Mouse (Mus musculus): Measurements from ENCODE around the gene Htr2b. TPM values are rescaled to one million over a fixed set of nuclear protein-coding genes. Genes with fewer than 3 reads are reported as not detected.

Htr2b gene
- polyA plus RNA-seq (2012; rRNA removed; ENCODE audit: low replicate concordance) = 0.94 and 1.7 TPM in 2 replicates

GRCm38 (mm10) chr1:86111779-86112178 lies at the start of gene Htr2b:
Gene Htr2b, minus strand, starts transcription at chr1:86111970.

DNA sequence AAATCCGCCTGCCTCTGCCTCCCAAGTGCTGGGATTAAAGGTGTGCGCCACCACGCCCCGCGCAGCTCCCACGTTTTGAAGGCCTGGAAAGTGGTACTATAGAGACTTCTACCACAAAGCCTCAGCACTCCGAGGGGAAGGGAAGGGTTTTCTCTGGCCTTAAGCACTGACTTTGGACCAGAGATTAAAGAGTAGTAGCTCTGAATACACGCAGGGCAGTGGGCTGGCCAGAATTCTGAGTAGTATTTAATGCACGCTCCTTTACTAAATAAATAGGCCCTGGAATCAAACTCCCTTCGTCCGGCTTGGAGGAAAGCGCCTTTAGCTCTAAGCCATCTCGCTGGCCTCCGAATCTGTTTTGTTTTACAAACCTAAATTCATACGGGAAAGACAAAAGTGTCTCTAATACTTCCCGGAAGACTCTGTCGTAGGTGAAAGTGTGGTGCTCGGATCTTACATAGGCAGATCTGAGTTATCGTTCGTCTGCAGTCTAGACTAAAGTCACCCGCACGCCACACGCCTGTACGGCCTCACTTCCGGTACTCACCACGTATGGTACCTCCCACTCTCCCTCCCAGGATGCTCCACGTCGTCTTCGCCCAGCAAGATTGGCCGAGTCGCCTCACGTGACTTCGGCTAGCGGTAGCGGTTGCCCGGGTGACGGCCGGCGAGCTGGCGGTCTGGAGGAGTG lies 42.5 kb upstream of the Htr2b start, which contains the start of gene Armc9:
Gene Armc9 (plus strand): TSS at position 648 of the 691 bp plus-strand sequence.

DNA sequence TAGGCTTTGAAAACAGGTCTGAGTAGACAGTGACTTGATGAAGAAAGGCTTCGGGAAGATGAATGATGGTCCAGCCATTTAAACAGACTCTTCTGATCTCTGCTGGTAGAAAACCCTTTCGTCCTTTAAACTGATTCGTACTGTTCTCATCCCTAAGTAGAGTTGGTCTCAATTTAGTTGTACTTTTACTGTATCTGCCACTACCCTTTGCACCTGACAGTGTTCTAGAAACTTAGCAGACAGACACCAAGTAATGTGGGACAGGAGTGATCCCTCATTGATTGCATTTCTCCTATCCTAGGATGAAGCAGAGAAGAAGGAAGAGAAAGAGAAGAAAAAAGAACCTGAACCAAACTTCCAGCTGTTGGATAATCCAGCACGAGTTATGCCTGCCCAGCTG lies 21.6 kb upstream of the Htr2b start, which contains the start of gene Gm21972:
Gene Gm21972 (plus strand): TSS at position 301 of the 400 bp plus-strand sequence.

DNA sequence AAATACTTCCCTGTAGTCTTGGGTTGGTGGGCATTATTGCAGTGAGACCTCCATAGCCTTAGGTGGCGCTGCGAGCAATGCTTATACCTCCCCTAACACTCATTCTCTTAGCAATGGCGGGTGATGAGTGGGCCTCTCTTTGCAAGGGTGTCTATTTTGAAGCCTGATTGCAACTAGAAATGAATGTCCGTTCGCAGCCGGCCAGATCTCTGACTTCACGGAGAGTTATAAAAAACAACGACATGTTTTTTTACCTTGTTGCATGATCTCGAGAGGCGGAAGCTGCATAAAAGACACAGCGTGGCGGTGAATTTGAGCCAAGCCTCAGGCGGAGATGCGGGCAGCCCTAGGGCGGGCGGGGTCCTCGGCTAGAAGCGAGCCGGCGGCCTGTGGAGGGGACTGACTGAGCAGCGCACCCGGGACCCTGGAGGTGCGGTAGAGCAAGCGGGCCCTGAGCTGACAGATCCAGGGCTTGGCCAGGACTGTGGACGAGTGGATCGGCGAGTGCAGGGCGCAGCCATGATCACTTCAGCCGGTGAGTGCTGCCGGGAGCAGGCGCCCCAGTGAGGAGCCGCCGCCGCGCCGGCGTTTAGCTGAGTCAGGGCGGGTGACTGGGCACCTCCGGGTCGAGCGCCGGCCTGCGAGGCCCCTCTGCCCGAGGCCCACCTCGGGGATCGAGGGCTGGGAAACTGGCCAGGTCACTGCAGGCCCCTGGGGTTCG lies 47.3 kb downstream of the Htr2b start, which contains the start of gene Psmd1:
Gene Psmd1 (plus strand): TSS at position 117 of the 721 bp plus-strand sequence.

Other genes starting within 250 kb of the Htr2b start
- gene Itm2c, start 217.7 kb downstream of the Htr2b start, polyA plus RNA-seq (2012; rRNA removed; ENCODE audit: low replicate concordance) = 95.4 and 123 TPM in 2 replicates
- 0.39 and 0.53 TPM in 2 replicates for gene 4933407L21Rik, start 183.5 kb downstream of the Htr2b start, polyA plus RNA-seq (2012; rRNA removed; ENCODE audit: low replicate concordance)
- gene Gpr55, start 151.0 kb downstream of the Htr2b start, polyA plus RNA-seq (2012; rRNA removed; ENCODE audit: low replicate concordance) = 3.0 and 4.0 TPM in 2 replicates
- gene Spata3, start 95.2 kb downstream of the Htr2b start, polyA plus RNA-seq (2012; rRNA removed; ENCODE audit: low replicate concordance) = not detected in 2 replicates
- 21.2 TPM in 2 replicates for gene 2810459M11Rik, start 66.1 kb downstream of the Htr2b start, polyA plus RNA-seq (2012; rRNA removed; ENCODE audit: low replicate concordance)
- 12.0 and 13.5 TPM in 2 replicates for gene Psmd1, start 47.6 kb downstream of the Htr2b start, polyA plus RNA-seq (2012; rRNA removed; ENCODE audit: low replicate concordance)
- 0.33 TPM in 1 of 2 replicates, not detected in the other for gene Gm21972, start 21.7 kb upstream of the Htr2b start, polyA plus RNA-seq (2012; rRNA removed; ENCODE audit: low replicate concordance)
- 1.00 and 1.8 TPM in 2 replicates for gene Armc9, start 42.8 kb upstream of the Htr2b start, polyA plus RNA-seq (2012; rRNA removed; ENCODE audit: low replicate concordance)
- 29.0 and 82.3 TPM in 2 replicates for gene B3gnt7, start 190.9 kb upstream of the Htr2b start, polyA plus RNA-seq (2012; rRNA removed; ENCODE audit: low replicate concordance)
- 4.2 and 4.9 TPM in 2 replicates for gene Ncl, start 247.4 kb upstream of the Htr2b start, polyA plus RNA-seq (2012; rRNA removed; ENCODE audit: low replicate concordance)